Mouse (Mus musculus) E14TG2a.4 (cell line): ENCODE data around the gene Myo1e.

Experiments
- CTCF ChIP-seq: conservative IDR thresholded peaks from 2 replicates; pipeline ENCODE4 v1.5.1; 2014; ENCODE audit warnings: low read length
- NANOG ChIP-seq: IDR thresholded peaks from 2 replicates; pipeline ENCODE4 v1.6.1; 2014; ENCODE audit warnings: borderline replicate concordance, low read length, mixed read lengths
- POU5F1 ChIP-seq: IDR thresholded peaks from 2 replicates; pipeline ENCODE4 v1.6.1; 2014; ENCODE audit warnings: low read length, borderline replicate concordance

DNA sequence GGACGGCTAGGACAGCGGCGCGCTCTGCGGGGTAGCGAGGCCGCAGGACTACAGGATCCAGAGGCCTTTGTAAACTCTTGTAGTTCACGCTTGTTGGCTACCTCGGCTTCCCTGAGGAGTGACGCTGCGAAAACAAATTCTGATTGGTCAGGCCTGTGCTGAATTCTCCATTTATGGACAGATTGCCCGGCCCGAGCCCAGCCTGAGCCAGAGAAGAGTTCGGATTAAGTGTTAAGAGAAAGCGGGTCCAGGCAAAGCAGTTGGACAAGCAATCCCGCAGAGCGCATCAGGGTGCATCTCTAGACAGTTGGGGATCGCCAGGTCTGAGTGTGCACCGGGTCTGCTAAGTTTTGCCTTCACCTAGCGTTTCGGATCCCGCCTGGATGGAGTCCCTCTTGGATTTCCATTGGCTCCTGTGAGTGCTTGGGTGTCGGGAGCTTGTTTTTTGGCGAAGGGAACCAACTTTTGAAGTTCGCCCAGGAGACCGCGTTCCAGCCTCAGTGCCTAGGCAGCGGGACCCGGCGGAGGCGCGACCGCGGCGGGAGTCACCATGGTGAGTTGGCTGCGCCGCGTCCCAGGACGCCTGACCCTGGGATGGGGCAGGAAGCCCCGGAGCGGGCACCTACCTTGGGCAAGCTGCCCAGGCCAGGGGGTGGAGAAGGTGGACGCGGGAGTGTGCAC is at the start of gene Myo1e:
- no peak for TF ChIP-seq CTCF
- no peak for TF ChIP-seq POU5F1
- no peak for TF ChIP-seq NANOG
